Mouse (Mus musculus): Measurements from ENCODE around the gene Wdr43. TPM values are rescaled to one million over a fixed set of nuclear protein-coding genes. Genes with fewer than 3 reads are reported as not detected.

The Wdr43 gene
- total and polyA plus RNA-seq, 2 experiments from 2014 or later, result 14.4 to 22.5 TPM

DNA sequence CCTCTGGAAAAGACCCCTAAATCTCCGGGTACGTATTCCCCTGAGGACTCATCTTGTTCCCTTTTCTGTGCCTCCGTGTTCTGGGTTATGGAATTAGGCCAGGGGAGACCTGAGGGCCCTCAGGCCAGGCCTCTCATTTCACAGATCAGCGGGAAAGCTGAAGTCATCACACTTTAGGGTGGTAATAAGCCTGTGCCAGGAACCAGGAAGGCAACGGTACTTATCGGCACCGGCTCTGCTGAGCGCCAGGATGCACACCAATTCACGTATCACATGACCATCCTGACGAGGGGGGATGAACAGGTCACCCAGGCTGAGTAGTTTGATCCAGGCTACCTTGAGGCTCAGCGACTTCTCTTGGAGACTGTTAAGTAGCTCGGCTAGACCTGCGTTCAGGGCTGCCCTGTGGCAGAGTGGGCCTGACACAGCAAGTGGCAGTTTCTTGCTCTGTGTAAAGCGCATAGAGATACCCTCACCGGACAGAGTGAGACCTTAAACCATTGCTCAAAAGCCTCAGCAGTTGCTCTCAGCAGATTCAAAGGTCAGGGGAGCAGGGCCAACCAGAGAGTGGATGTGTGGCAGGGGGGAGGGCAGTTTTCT, 80.1 kb downstream of the Wdr43 start:
- H3K27me3 ChIP-seq (ENCODE audit: control insufficient read depth, insufficient read depth, low read length), result no peaks in the 10 kb centered on the region
- H3K4me3 ChIP-seq (ENCODE audit: low read depth, low read length), result no peak overlapping the region
- DNase-seq (ENCODE audit: low spot score) (no peak), ATAC-seq (ENCODE audit: insufficient read depth, low read depth) (no peak)
- no peak overlapping the region for H3K4me2 ChIP-seq (ENCODE audit: low read depth, low read length)
- H3K9me3 ChIP-seq (replicated peaks; ENCODE audit: control insufficient read depth, low read length), result no peaks in the 10 kb centered on the region
- 61% methylated on average over 15 of the region's 15 CpGs for WGBS
- TF ChIP-seq EP300 (IDR thresholded peaks at IDR 0.05; ENCODE audit: low read depth) (no peak), CTCF (IDR thresholded peaks at IDR 0.05; ENCODE audit: low read depth) (no peak)
- peaks cover 27% of the 10 kb centered on the region for H3K4me1 ChIP-seq (ENCODE audit: control insufficient read depth, insufficient read depth)
- no peak overlapping the region for H3K9ac ChIP-seq (replicated peaks; ENCODE audit: low read depth, low read length)
- no peak overlapping the region for H3K27ac ChIP-seq (ENCODE audit: low read depth)
- no peaks in the 10 kb centered on the region for H3K36me3 ChIP-seq (replicated peaks; ENCODE audit: control insufficient read depth, insufficient read depth, low read length)

DNA sequence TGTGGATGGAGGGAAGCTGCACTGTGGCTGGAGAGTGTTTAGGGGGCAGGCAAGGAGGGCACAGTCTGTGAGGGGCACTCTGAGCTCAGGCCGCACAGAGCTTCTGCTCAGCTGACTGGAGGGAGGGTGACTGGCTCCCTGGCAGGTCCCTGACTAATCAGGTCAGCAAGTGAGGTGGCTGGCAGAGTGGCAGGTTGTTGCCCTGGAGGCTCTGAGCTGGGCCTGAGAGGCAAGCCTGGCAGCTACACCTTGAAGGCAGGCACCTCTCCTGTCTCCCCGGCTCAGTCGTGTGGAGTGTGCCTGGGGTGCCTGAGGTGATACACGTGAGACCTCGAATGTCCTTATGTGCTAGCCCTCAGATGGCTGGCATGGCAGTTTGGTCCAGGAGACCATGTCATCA, 80.7 kb downstream of the Wdr43 start:
- ATAC-seq (ENCODE audit: insufficient read depth, low read depth) (peak; percentile 15; the same call in 1 of the 2 replicates), DNase-seq (ENCODE audit: low spot score) (no peak)
- 82% methylated on average over 5 of the region's 5 CpGs for WGBS
- Histone ChIP-seq H3K4me1 (ENCODE audit: control insufficient read depth, insufficient read depth) (peaks cover 27% of the 10 kb centered on the region), H3K27ac (ENCODE audit: low read depth) (no peak overlapping the region), H3K36me3 (replicated peaks; ENCODE audit: control insufficient read depth, insufficient read depth, low read length) (no peaks in the 10 kb centered on the region), H3K27me3 (ENCODE audit: control insufficient read depth, insufficient read depth, low read length) (no peaks in the 10 kb centered on the region), H3K4me2 (ENCODE audit: low read depth, low read length) (no peak overlapping the region), H3K4me3 (ENCODE audit: low read depth, low read length) (no peak overlapping the region), H3K9ac (replicated peaks; ENCODE audit: low read depth, low read length) (no peak overlapping the region), H3K9me3 (replicated peaks; ENCODE audit: control insufficient read depth, low read length) (no peaks in the 10 kb centered on the region)
- TF ChIP-seq CTCF (IDR thresholded peaks at IDR 0.05; ENCODE audit: low read depth), result no peak
- TF ChIP-seq EP300 (IDR thresholded peaks at IDR 0.05; ENCODE audit: low read depth), result no peak

GRCm38 (mm10) chr17:71697896-71698618, 82.4 kb downstream of the Wdr43 start:
- TF ChIP-seq CTCF (IDR thresholded peaks at IDR 0.05; ENCODE audit: low read depth) (no peak), EP300 (IDR thresholded peaks at IDR 0.05; ENCODE audit: low read depth) (0 out of 2 replicates have a peak, but pooled peaks have one; percentile 55)
- Histone ChIP-seq H3K4me3 (ENCODE audit: low read depth, low read length) (no peak overlapping the region), H3K4me1 (ENCODE audit: control insufficient read depth, insufficient read depth) (peaks cover 27% of the 10 kb centered on the region), H3K27ac (ENCODE audit: low read depth) (peak overlapping the region; percentile 70), H3K9me3 (replicated peaks; ENCODE audit: control insufficient read depth, low read length) (no peaks in the 10 kb centered on the region), H3K36me3 (replicated peaks; ENCODE audit: control insufficient read depth, insufficient read depth, low read length) (no peaks in the 10 kb centered on the region), H3K4me2 (ENCODE audit: low read depth, low read length) (no peak overlapping the region), H3K27me3 (ENCODE audit: control insufficient read depth, insufficient read depth, low read length) (no peaks in the 10 kb centered on the region), H3K9ac (replicated peaks; ENCODE audit: low read depth, low read length) (no peak overlapping the region)
- WGBS, result 39% methylated on average over 11 of the region's 11 CpGs
- DNase-seq (ENCODE audit: low spot score) (peak; percentile 61), ATAC-seq (ENCODE audit: insufficient read depth, low read depth) (peak; percentile 81)

DNA sequence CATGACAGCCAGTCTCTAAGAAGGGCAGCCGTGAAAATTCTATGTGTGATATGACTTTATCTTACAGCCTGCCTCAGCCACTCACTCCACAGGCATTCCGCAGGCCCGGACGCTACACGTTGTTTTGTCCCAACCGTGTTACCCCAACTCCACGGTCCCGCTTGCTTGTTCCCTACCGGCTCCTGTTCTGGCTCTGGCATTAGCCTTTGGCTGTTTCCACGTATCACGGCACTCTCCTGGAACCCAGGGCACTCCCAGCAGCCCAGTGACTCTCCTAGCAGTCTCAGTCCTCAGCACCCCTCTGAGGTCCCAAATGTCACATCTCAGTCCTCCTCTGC, 82.9 kb downstream of the Wdr43 start:
- no peak for ATAC-seq (ENCODE audit: insufficient read depth, low read depth)

GRCm38 (mm10) chr17:71705113-71705512, 89.4 kb downstream of the Wdr43 start:
- Histone ChIP-seq H3K4me2 (ENCODE audit: low read depth, low read length) (no peak overlapping the region), H3K9ac (replicated peaks; ENCODE audit: low read depth, low read length) (no peak overlapping the region), H3K4me3 (ENCODE audit: low read depth, low read length) (no peak overlapping the region), H3K27ac (ENCODE audit: low read depth) (peak overlapping the region; percentile 15; the same call in 1 of the 2 replicates), H3K9me3 (replicated peaks; ENCODE audit: control insufficient read depth, low read length) (no peaks in the 10 kb centered on the region), H3K27me3 (ENCODE audit: control insufficient read depth, insufficient read depth, low read length) (no peaks in the 10 kb centered on the region), H3K4me1 (ENCODE audit: control insufficient read depth, insufficient read depth) (0 out of 2 replicates have a peak, but pooled peaks cover 14% of the 10 kb centered on the region), H3K36me3 (replicated peaks; ENCODE audit: control insufficient read depth, insufficient read depth, low read length) (no peaks in the 10 kb centered on the region)
- ATAC-seq (ENCODE audit: insufficient read depth, low read depth), result peak; percentile 10; the same call in 1 of the 2 replicates
- no peak for DNase-seq (ENCODE audit: low spot score)
- WGBS, result 26% methylated on average over 1 of the region's 1 CpGs
- TF ChIP-seq EP300 (IDR thresholded peaks at IDR 0.05; ENCODE audit: low read depth), result no peak
- no peak for TF ChIP-seq CTCF (IDR thresholded peaks at IDR 0.05; ENCODE audit: low read depth)

More for the DNA sequence above, 82.9 kb downstream of the Wdr43 start:
- peaks cover 27% of the 10 kb centered on the region for H3K4me1 ChIP-seq (ENCODE audit: control insufficient read depth, insufficient read depth)
- H3K9me3 ChIP-seq (replicated peaks; ENCODE audit: control insufficient read depth, low read length), result no peaks in the 10 kb centered on the region
- H3K4me3 ChIP-seq (ENCODE audit: low read depth, low read length), result no peak overlapping the region
- H3K27ac ChIP-seq (ENCODE audit: low read depth), result peak overlapping the region; percentile 70
- WGBS, result 34% methylated on average over 11 of the region's 11 CpGs
- H3K27me3 ChIP-seq (ENCODE audit: control insufficient read depth, insufficient read depth, low read length), result no peaks in the 10 kb centered on the region
- H3K4me2 ChIP-seq (ENCODE audit: low read depth, low read length), result no peak overlapping the region
- no peak for DNase-seq (ENCODE audit: low spot score)
- TF ChIP-seq CTCF (IDR thresholded peaks at IDR 0.05; ENCODE audit: low read depth) (no peak), EP300 (IDR thresholded peaks at IDR 0.05; ENCODE audit: low read depth) (0 out of 2 replicates have a peak, but pooled peaks have one; percentile 19)
- H3K36me3 ChIP-seq (replicated peaks; ENCODE audit: control insufficient read depth, insufficient read depth, low read length), result no peaks in the 10 kb centered on the region
- H3K9ac ChIP-seq (replicated peaks; ENCODE audit: low read depth, low read length), result no peak overlapping the region

Measured in heart, postnatal 0 days (tissue).